Comparison of ENCODE assay signal across 19 mouse cellular contexts in genomic region chr5:52995461-52995860, GRCm38 (mm10). TPM values are rescaled to one million over a fixed set of nuclear protein-coding genes. Genes with fewer than 3 reads are reported as not detected.
"Had no signal": no experiment of that assay in that cellular context is flagged by ENCODE, and none has a peak within 500 bp of the region (broad histone marks: within the 10 kb centered on the region; RNA-seq: fewer than 3 reads in every experiment).

No protein-coding gene starts in this region.

- H3K9ac ChIP-seq: limb, embryonic 13.5 days; liver, embryonic 12.5 days; liver, embryonic 15.5 days; lung, embryonic 15.5 days; midbrain, embryonic 13.5 days had no signal

- H3K4me2 ChIP-seq: limb, embryonic 13.5 days; liver, embryonic 12.5 days; liver, embryonic 15.5 days; lung, embryonic 15.5 days; midbrain, embryonic 13.5 days had no signal

- H3K4me1 ChIP-seq: limb, embryonic 10.5 days; liver, embryonic 12.5 days; liver, embryonic 15.5 days; lung, embryonic 15.5 days had no signal

- H3K36me3 ChIP-seq: limb, embryonic 10.5 days; limb, embryonic 13.5 days; liver, embryonic 12.5 days; liver, embryonic 15.5 days; lung, embryonic 15.5 days; midbrain, embryonic 13.5 days had no signal

- H3K27ac ChIP-seq: kidney, postnatal 0 days; layer of hippocampus, adult 2 months; limb, embryonic 10.5 days; limb, embryonic 13.5 days; liver, embryonic 12.5 days; liver, embryonic 15.5 days; lung, embryonic 15.5 days; macrophage; midbrain, embryonic 13.5 days had no signal

- ATAC-seq: liver, embryonic 12.5 days had no signal

- DNase-seq: kidney, postnatal 25 days; layer of hippocampus, adult 9-11 months; liver; lung, adult 18-20 months; thymus, adult 2 months; thymus, postnatal 14 days; thymus, postnatal 4 days had no signal

- H3K9me3 ChIP-seq: limb, embryonic 10.5 days; limb, embryonic 13.5 days; liver, embryonic 12.5 days; liver, embryonic 15.5 days; lung, embryonic 15.5 days; midbrain, embryonic 13.5 days had no signal

- H3K4me3 ChIP-seq: layer of hippocampus, adult 2 months; limb, embryonic 10.5 days; limb, embryonic 13.5 days; liver, embryonic 12.5 days; liver, embryonic 15.5 days; lung, embryonic 15.5 days; midbrain, embryonic 13.5 days had no signal

- H3K27me3 ChIP-seq: limb, embryonic 13.5 days; liver, embryonic 12.5 days; liver, embryonic 15.5 days; lung, embryonic 15.5 days; midbrain, embryonic 13.5 days had no signal

RNA-seq across cellular contexts. Expression of gene Slc34a2, which starts 42.4 kb away (rescaled TPM):
- polyA plus RNA-seq: limb, embryonic 10.5 days; limb, embryonic 13.5 days; liver, embryonic 12.5 days; macrophage; midbrain, embryonic 13.5 days; neural tube, embryonic 11.5 days; neural tube, embryonic 14.5 days; spleen, adult 2 months had no signal
